Mouse (Mus musculus) CH12.LX (cell line): ENCODE data around the gene Gm853. TPM values are rescaled to one million over a fixed set of nuclear protein-coding genes. Genes with fewer than 3 reads are reported as not detected.

Experiments used
- DNase-seq: peaks from one replicate; pipeline ENCODE4 v3.0.0-alpha.2; 2013; ENCODE audit errors: extremely low read depth
- H3K27ac ChIP-seq: 2 replicates; pipeline ENCODE4 v1.5.1; 2012; ENCODE audit warnings: low read depth, mild to moderate bottlenecking, control low read depth, moderate library complexity; ENCODE audit not compliant: insufficient read depth
- H3K27me3 ChIP-seq: replicated peaks from 2 replicates; pipeline ENCODE3; 2012; ENCODE audit warnings: inconsistent platforms
- H3K36me3 ChIP-seq, 2 experiments: replicated peaks in 1 of 2; 2 replicates each; pipeline versions ENCODE3 to v1.6.1; 2012; ENCODE audit warnings: inconsistent platforms in 1 of 2, low read length in 1 of 2, mild to moderate bottlenecking in 1 of 2, mixed read lengths in 1 of 2, moderate library complexity in 1 of 2; ENCODE audit not compliant: control insufficient read depth in 1 of 2, insufficient read depth in 1 of 2
- H3K4me1 ChIP-seq, 2 experiments: 2 replicates each; pipeline ENCODE4 v1.6.1; 2012; ENCODE audit warnings: inconsistent platforms in 1 of 2, moderate library complexity in 1 of 2; ENCODE audit not compliant: insufficient read depth in 2 of 2, control insufficient read depth in 1 of 2
- H3K4me2 ChIP-seq: 2 replicates; pipeline ENCODE4 v1.6.1; 2012; ENCODE audit warnings: low read depth, mild to moderate bottlenecking, control low read depth; ENCODE audit not compliant: poor library complexity, insufficient read depth, severe bottlenecking
- H3K4me3 ChIP-seq, 3 experiments: fragments of 150-350 bp in 1 of 3; sonication (generic) in 1 of 3; replicated peaks in 1 of 3; 2 replicates each; pipeline versions ENCODE3 to v1.5.1; 2011 to 2012; ENCODE audit warnings: low read depth in 2 of 3, low read length in 2 of 3, mild to moderate bottlenecking in 2 of 3, moderate library complexity in 2 of 3, control low read depth in 1 of 3, improper control_type of control experiment in 1 of 3, inconsistent platforms in 1 of 3, mixed read lengths in 1 of 3; ENCODE audit not compliant: poor library complexity in 1 of 3
- H3K79me2 ChIP-seq: replicated peaks from 2 replicates; pipeline ENCODE4 v1.6.1; 2012; ENCODE audit warnings: mild to moderate bottlenecking, moderate library complexity; ENCODE audit not compliant: control insufficient read depth, poor library complexity, insufficient read depth, severe bottlenecking; ENCODE audit errors: extremely low read depth
- H3K9ac ChIP-seq: 2 replicates; pipeline ENCODE4 v1.6.1; 2012; ENCODE audit warnings: low read depth, mild to moderate bottlenecking, control low read depth, moderate library complexity; ENCODE audit not compliant: insufficient read depth
- H3K9me3 ChIP-seq: replicated peaks from 2 replicates; pipeline ENCODE3; 2012; ENCODE audit warnings: low read length, inconsistent platforms, mixed read lengths
- BHLHE40 ChIP-seq: IDR thresholded peaks from 2 replicates; pipeline ENCODE4 v1.6.1; 2011; ENCODE audit warnings: mild to moderate bottlenecking, low read depth, low read length, improper control_type of control experiment
- CHD2 ChIP-seq: IDR thresholded peaks from 2 replicates; pipeline ENCODE4 v1.6.1; 2011; ENCODE audit warnings: low read length, improper control_type of control experiment
- GABPA ChIP-seq: IDR thresholded peaks from 2 replicates; pipeline ENCODE4 v1.6.1; 2012; ENCODE audit warnings: low read depth, low read length, improper control_type of control experiment, inconsistent platforms; ENCODE audit not compliant: insufficient replicate concordance
- JUN ChIP-seq: IDR thresholded peaks from 2 replicates; pipeline ENCODE4 v1.6.1; 2011; ENCODE audit warnings: low read depth, mild to moderate bottlenecking, low read length, improper control_type of control experiment, moderate library complexity; ENCODE audit not compliant: insufficient read depth
- JUND ChIP-seq: conservative IDR thresholded peaks from 2 replicates; pipeline ENCODE4 v1.6.1; 2011; ENCODE audit warnings: low read depth, low read length, improper control_type of control experiment
- KAT2A ChIP-seq: IDR thresholded peaks from 2 replicates; pipeline ENCODE4 v1.6.1; 2012; ENCODE audit warnings: low read length, improper control_type of control experiment, inconsistent platforms; ENCODE audit not compliant: insufficient replicate concordance
- MAFK ChIP-seq: IDR thresholded peaks from 2 replicates; pipeline ENCODE4 v1.6.1; 2011; ENCODE audit warnings: low read length, improper control_type of control experiment; ENCODE audit not compliant: insufficient replicate concordance
- MAX ChIP-seq: IDR thresholded peaks from 2 replicates; pipeline ENCODE4 v1.6.1; 2011; ENCODE audit warnings: low read length, improper control_type of control experiment
- MAZ ChIP-seq: IDR thresholded peaks from 2 replicates; pipeline ENCODE4 v1.6.1; 2012; ENCODE audit warnings: low read depth, mild to moderate bottlenecking, inconsistent platforms, low read length, improper control_type of control experiment, moderate library complexity
- MYC ChIP-seq: IDR thresholded peaks from 2 replicates; pipeline ENCODE4 v1.6.1; 2011; ENCODE audit warnings: low read depth, mild to moderate bottlenecking, improper control_type of control experiment, low read length
- NRF1 ChIP-seq: IDR thresholded peaks from 2 replicates; pipeline ENCODE4 v1.6.1; 2014; ENCODE audit warnings: low read depth, mild to moderate bottlenecking, inconsistent platforms, low read length, improper control_type of control experiment, moderate library complexity
- PAX5 ChIP-seq: IDR thresholded peaks from 2 replicates; pipeline ENCODE4 v1.6.1; 2012; ENCODE audit warnings: low read length, inconsistent platforms, mixed read lengths
- POLR2AphosphoS2 ChIP-seq: IDR thresholded peaks from 2 replicates; pipeline ENCODE4 v1.6.1; 2011; ENCODE audit warnings: low read depth, low read length, improper control_type of control experiment
- RAD21 ChIP-seq: IDR thresholded peaks from 2 replicates; pipeline ENCODE4 v1.6.1; 2011; ENCODE audit warnings: low read depth, mild to moderate bottlenecking, low read length, improper control_type of control experiment, moderate library complexity
- SIN3A ChIP-seq: IDR thresholded peaks from 2 replicates; pipeline ENCODE4 v1.6.1; 2012; ENCODE audit warnings: low read length, improper control_type of control experiment, inconsistent platforms
- SMC3 ChIP-seq: IDR thresholded peaks from 2 replicates; pipeline ENCODE4 v1.6.1; 2011; ENCODE audit warnings: low read depth, low read length, improper control_type of control experiment
- TBP ChIP-seq: conservative IDR thresholded peaks from 2 replicates; pipeline ENCODE4 v1.6.1; 2011; ENCODE audit warnings: low read depth, low read length, improper control_type of control experiment
- ZC3H11A ChIP-seq: IDR thresholded peaks from 2 replicates; pipeline ENCODE4 v1.6.1; 2012; ENCODE audit warnings: low read depth, mild to moderate bottlenecking, inconsistent platforms, low read length, improper control_type of control experiment
- ZMIZ1 ChIP-seq: IDR thresholded peaks from 2 replicates; pipeline ENCODE4 v1.6.1; 2012; ENCODE audit warnings: low read depth, mild to moderate bottlenecking, inconsistent platforms, low read length, improper control_type of control experiment
- ZNF384 ChIP-seq: IDR thresholded peaks from 2 replicates; pipeline ENCODE4 v1.6.1; 2012; ENCODE audit warnings: low read depth, low read length, improper control_type of control experiment, inconsistent platforms
- dilution Hi-C: fragments of 300-500 bp; cut with MboI; formaldehyde crosslinking; loops from 2 replicates; pipeline ENCODE4 v1.14.3; 2020; ENCODE audit warnings: low sequenced_read_pairs; ENCODE audit not compliant: extremely low pct_unique_long_range_greater_than_20kb, extremely low pct_ligation_motif_present
- in situ Hi-C: fragments of 300-500 bp; cut with MboI; formaldehyde crosslinking; loops from 3 replicates; pipeline ENCODE4 v1.14.3; 2019; ENCODE audit warnings: low sequenced_read_pairs, low pct_ligation_motif_present, low pct_unique_long_range_greater_than_20kb, mixed read lengths
- polyA plus RNA-seq: library from polyadenylated mRNA; unstranded; fragments of >175 nt; gene quantifications from 2 replicates; pipeline ENCODE4 v1.2.1, GENCODE M21; 2012; ENCODE audit warnings: low read depth; ENCODE audit not compliant: insufficient read length
- total RNA-seq, 2 experiments: library from RNA; depleted of rRNA; stranded (reverse); fragments of 300-350 nt in 1 of 2; fragments of >200 nt in 1 of 2; gene quantifications; 2 replicates each; pipeline ENCODE4 v1.2.3; 2012 to 2014

Gm853 gene
- total and polyA plus RNA-seq, 3 experiments, result not detected

DNA sequence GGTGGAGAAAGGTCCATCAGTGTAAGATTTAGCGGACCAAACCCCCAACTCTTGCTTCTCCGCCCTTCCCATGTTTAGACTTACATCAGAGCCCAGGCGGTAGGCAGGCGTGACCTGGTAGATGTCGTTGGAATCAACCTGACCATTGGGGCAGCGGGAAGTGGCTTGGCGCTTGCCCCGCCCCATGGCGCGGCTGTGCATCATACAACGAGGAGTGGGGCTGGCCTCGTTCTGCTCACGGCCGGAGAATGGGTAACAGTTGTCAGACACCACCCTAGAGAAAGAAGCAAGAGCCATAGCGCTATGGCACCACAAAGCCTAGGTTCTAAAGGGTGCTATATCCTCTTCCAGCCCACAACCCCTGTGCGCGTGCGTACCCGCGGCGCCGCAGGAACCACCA, 54.9 kb downstream of the Gm853 start:
- Histone ChIP-seq H3K9me3 (no peaks in the 10 kb centered on the region), H3K4me3 (no peak overlapping the region), H3K27me3 (peaks cover 93% of the 10 kb centered on the region), H3K9ac (no peak overlapping the region), H3K27ac (no peak overlapping the region), H3K4me2 (no peak overlapping the region), H3K36me3 (no peaks in the 10 kb centered on the region), H3K79me2 (no peaks in the 10 kb centered on the region), H3K4me1 (peaks cover 6 to 8% of the 10 kb centered on the region in 2 experiments)
- in situ Hi-C loops, result no loop called here
- dilution Hi-C loops, result no loop called here
- no peak for TF ChIP-seq ZMIZ1
- no peak for TF ChIP-seq JUND
- no peak for TF ChIP-seq SMC3
- no peak for TF ChIP-seq BHLHE40
- TF ChIP-seq SIN3A, result no peak
- no peak for TF ChIP-seq MAZ
- TF ChIP-seq PAX5, result no peak
- TF ChIP-seq ZNF384, result no peak
- no peak for TF ChIP-seq JUN
- DNase-seq, result no peak

- Histone ChIP-seq H3K4me2 (no peak overlapping the region), H3K9me3 (no peaks in the 10 kb centered on the region), H3K4me3 (no peak overlapping the region), H3K4me1 (peaks cover 6 to 8% of the 10 kb centered on the region in 2 experiments), H3K27me3 (peaks cover 92% of the 10 kb centered on the region), H3K36me3 (no peaks in the 10 kb centered on the region), H3K27ac (no peak overlapping the region), H3K79me2 (no peaks in the 10 kb centered on the region), H3K9ac (no peak overlapping the region)
- in situ Hi-C loops (no loop called here), dilution Hi-C loops (no loop called here)
- no peak for DNase-seq
- TF ChIP-seq SIN3A (no peak), POLR2AphosphoS2 (no peak), MAFK (no peak), KAT2A (no peak), TBP (no peak), ZC3H11A (no peak), PAX5 (no peak), CHD2 (no peak), ZMIZ1 (no peak), NRF1 (no peak), MAZ (no peak), MAX (no peak), RAD21 (no peak), GABPA (no peak), MYC (no peak)
Measured at GRCm38 (mm10) chr4:130166592-130166991, 55.6 kb downstream of the Gm853 start.
